Mouse (Mus musculus) small intestine, adult 2 months (tissue): ENCODE data around the gene Gm21149.

ENCODE experiments used
- CTCF ChIP-seq: fragments of 200-500 bp; IDR thresholded peaks from 2 replicates; pipeline ENCODE4 v1.5.1; 2012; ENCODE audit warnings: low read depth, mild to moderate bottlenecking, control low read depth, inconsistent platforms, low read length, moderate library complexity, mixed read lengths; ENCODE audit not compliant: insufficient replicate concordance, insufficient read length; ENCODE audit errors: extremely low read depth
- POLR2A ChIP-seq: fragments of 200-500 bp; IDR thresholded peaks from 2 replicates; pipeline ENCODE4 v1.6.1; 2012; ENCODE audit warnings: low read depth, mild to moderate bottlenecking, control low read depth, inconsistent platforms, low read length, moderate library complexity

- TF ChIP-seq CTCF (no peak), POLR2A (no peak)
Measured at GRCm38 (mm10) chr5:15507309-15507619, 30.9 kb upstream of the Gm21149 start.
